Mouse (Mus musculus) kidney, adult 11 months (tissue): ENCODE data around the gene Gm10803.
A peak's percentile ranks its signal among the peaks of the same experiment; 100 is the strongest.

Experiments
- DNase-seq: peaks from one replicate; pipeline ENCODE4 v3.0.0; 2022

The Gm10803 gene

DNA sequence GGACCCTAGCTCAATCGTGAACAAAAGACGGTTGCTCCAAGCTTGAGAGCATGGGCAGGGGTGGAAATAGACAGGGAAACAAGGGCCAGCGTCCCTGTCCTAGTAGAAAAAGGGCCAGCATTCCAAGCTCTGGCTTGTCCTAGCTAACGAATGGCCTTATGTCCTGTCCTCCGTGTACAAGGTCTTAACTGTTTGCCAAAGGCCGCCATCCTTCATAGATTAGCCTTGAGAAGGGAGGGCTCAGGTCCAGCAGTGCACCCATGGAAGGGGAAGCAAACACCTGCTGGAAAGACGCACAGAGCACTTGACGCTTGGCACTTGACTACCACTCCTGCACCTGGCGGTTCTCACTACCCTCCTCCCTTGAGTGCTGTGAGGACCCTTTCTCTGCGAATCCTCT is 32.8 kb downstream of the Gm10803 start:
- no peak for DNase-seq

DNA sequence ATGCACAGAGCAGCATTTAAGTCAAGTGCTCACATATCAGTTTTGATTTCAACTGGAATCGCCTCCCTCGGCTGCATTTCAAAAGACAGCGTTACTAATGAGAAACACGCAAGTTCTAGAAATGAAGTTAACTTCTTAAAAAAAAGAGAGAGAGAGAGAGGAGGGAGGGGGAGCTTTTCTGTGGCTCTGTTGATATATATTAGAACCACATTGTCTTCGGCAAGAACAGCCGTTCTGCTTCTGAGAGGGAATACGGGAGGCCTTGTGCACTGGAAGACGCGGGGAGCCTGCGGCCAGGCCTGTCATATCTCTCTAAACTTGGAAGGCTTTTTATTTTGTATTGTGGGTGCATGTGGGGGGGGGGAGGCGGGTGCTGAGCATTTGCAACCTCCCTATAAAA is 36.8 kb downstream of the Gm10803 start:
- DNase-seq, result no peak

DNA sequence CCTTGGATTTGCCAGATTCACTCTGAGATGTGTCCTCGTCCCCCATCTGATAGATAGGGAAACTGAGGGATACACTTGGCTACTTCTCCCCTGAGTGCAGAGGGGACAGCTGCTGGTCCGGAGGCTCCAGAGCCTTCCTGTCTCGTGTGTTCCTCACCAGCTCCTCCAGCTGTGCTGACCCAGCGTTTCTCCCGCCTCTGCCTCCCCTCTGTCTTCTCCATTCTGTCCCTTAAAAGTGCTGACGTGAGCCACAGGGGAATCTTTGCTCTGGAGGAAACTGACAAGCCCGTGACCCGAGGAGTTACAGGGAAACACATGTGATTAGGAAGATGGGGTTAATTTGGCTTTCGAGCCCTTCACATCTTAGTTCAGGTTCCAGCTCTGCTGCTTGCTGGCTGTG is 39.4 kb downstream of the Gm10803 start:
- peak; percentile 11 for DNase-seq

DNA sequence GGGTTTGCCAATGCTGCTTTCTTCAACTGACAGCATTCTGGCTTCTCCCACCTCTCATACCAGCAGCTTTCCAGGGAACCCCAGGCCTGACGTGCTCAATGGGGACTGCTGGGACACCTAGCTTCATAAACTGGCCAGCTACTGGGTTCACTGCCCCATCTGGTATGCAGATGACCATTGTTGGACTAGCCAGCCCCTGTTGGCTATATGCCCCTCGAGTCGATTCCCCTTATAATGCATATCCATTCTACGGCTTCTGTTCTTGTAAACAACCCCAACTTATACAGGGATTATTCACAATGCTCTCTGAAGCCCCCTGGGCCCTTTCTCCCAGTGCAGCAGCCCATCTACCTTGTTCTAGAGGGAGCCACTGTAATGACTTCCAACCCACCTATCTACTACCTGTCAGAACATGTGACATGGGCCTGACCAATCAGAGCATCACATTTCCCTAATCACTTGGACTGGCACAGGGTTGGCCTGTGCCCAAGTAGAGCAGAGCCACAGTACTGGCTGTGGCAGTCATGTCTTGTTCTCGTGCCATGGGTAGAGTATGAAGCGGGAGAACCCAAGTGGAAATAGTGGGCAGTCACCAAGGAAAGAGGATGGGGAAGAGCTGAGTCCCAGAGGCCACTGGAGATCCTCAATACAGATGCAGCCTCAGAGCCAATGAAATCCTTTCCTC is 44.4 kb downstream of the Gm10803 start:
- DNase-seq, result no peak

DNA sequence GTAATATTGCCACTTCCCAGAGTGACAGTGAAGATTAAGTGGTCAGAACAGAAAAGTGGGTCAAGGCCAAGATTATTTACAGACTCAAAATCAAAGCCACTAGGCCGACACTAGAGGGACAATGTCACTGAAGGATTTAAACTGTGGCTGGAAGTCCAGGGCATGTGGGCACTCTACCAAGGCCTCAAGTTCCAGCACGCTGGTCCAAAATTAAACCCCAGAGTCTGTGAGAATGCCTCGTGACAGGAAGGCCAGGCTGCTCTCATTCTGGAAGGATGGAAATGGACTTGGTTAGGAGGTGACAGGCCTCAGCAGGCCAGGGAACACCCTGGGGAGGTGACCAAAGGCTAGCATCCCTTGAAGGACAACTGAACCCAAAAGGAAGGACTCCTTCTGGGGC is 48.4 kb downstream of the Gm10803 start:
- DNase-seq, result no peak

DNA sequence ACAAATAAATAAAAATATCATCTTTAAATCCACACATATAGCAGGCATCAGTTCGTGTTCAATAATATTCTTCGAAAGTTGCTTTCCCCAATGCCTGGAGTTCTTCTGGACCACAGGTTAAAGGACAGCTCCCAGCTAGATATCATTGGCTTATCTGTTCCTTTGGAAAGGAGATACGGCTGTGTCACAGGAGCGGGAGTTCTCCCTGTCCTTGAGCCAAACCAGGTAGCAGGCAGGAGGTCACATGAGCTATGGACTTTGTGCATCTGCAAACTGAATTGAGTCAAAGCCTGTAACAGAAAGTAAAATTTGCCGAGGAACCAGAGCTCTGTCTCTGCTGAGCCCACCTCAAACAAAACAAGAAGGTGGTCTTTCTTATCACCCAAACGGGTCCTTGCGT is 52.7 kb downstream of the Gm10803 start:
- no peak for DNase-seq
